Mouse (Mus musculus): ENCODE results near the gene Slc38a3.

Gene Slc38a3

GRCm38 (mm10) chr9:107695441-107696105 is 26.2 kb upstream of the Slc38a3 start:
- no peak for DNase-seq

- no peak for DNase-seq
These were observed 25.3 kb upstream of the Slc38a3 start for GRCm38 (mm10) chr9:107694627-107695026.

- DNase-seq = no peak
These were observed 24.2 kb upstream of the Slc38a3 start for GRCm38 (mm10) chr9:107693433-107693987.

GRCm38 (mm10) chr9:107692785-107693184 is 23.5 kb upstream of the Slc38a3 start:
- no peak for DNase-seq

- DNase-seq = no peak
These were observed 21.1 kb upstream of the Slc38a3 start for GRCm38 (mm10) chr9:107690391-107690790.

GRCm38 (mm10) chr9:107688939-107689338 is 19.6 kb upstream of the Slc38a3 start:
- no peak for DNase-seq

- DNase-seq = no peak
These were observed 19.1 kb upstream of the Slc38a3 start for GRCm38 (mm10) chr9:107688415-107688814.

- no peak for DNase-seq
These were observed 16.1 kb upstream of the Slc38a3 start for GRCm38 (mm10) chr9:107685231-107685981.

GRCm38 (mm10) chr9:107682405-107682804 is 13.1 kb upstream of the Slc38a3 start:
- DNase-seq = no peak

- no peak for DNase-seq
These were observed 10.2 kb upstream of the Slc38a3 start, which contains the start of gene Gnat1 for GRCm38 (mm10) chr9:107679501-107679900. TSS of gene Gnat1 (minus strand) at chr9:107679712.

- no peak for DNase-seq
These were observed 9.5 kb upstream of the Slc38a3 start for GRCm38 (mm10) chr9:107678861-107679260.

- DNase-seq = peak; percentile 56
These were observed 8.6 kb upstream of the Slc38a3 start for GRCm38 (mm10) chr9:107677819-107678526.

- DNase-seq = peak; percentile 57
These were observed 7.9 kb upstream of the Slc38a3 start for GRCm38 (mm10) chr9:107677091-107677784.

GRCm38 (mm10) chr9:107676302-107676701 is 7.0 kb upstream of the Slc38a3 start:
- DNase-seq = no peak

- no peak for DNase-seq
These were observed 6.5 kb upstream of the Slc38a3 start for GRCm38 (mm10) chr9:107675671-107676301.

GRCm38 (mm10) chr9:107674609-107675429 is 5.5 kb upstream of the Slc38a3 start:
- DNase-seq = no peak

- no peak for DNase-seq
These were observed 929 bp upstream of the Slc38a3 start for GRCm38 (mm10) chr9:107670259-107670658.

GRCm38 (mm10) chr9:107668916-107669315 is 414 bp downstream of the Slc38a3 start:
- no peak for DNase-seq

- no peak for DNase-seq
These were observed 1.3 kb downstream of the Slc38a3 start for GRCm38 (mm10) chr9:107668011-107668410.

- no peak for DNase-seq
These were observed 2.1 kb downstream of the Slc38a3 start for GRCm38 (mm10) chr9:107667219-107667618.

GRCm38 (mm10) chr9:107666751-107667205 is 2.6 kb downstream of the Slc38a3 start:
- DNase-seq = no peak

All from cerebellum, adult 11-12 months (tissue).